Mouse (Mus musculus): ENCODE results near the gene Fam102a.

DNA sequence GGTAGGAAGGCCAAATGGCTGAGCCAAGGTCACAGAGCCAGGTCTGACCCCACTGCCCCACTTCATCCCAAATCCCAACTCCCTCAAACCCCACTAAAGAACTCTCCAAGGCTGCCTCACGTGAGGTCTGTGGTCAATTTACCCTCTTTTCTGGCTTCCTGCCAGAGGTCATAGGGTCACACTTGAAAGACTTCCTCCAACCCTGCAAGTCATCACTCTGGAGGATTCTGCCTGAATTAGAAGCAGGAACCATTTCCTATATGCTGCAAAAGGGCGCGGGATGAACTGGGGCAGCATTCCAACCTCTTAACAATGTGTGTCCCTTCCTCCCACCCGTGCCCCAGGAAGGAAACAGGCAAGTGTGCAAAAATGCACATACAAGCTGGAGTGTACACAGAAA, 25.8 kb upstream of the Fam102a start:
- TF ChIP-seq CTCF (IDR thresholded peaks at IDR 0.05; ENCODE audit: borderline replicate concordance, extremely low read depth, insufficient read depth, insufficient read length) (no peak), POLR2A (IDR thresholded peaks at IDR 0.05; ENCODE audit: borderline replicate concordance, extremely low read depth, insufficient read depth, insufficient read length, poor library complexity, severe bottlenecking) (no peak)
